Mouse (Mus musculus): ENCODE results near the gene Ugt1a1.

DNA sequence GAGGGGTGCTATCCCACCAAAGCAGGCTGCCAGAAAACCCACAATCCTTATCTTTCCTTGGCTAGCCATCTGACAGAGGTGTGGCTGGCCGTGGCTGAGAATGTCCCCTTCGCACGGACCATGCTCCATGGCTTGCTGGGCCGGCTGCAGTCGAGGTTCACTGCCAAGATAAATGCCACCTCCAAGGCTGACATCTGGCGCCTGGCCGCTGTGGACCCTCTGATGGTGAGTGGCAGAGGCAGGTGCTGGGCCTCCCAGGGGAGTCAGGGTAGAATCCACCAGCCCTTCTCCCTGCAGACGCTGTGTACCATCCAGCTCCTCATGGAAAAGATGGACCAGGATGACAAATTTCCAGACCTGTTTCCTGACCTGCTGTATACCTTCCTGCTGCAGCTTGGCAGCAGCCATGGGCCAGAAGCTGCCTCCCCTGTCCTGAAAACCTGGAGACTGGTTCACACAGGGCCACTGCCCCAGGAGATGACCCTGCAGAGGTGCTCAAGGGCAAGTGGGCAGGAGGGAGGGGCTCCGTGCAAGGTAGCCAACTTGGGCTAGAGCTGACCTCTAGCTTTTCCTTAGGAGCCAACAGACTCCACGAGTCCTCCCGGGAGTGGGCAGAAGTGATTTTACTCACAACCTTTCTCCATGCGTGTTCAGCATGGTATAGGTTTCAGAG lies 43.2 kb downstream of the Ugt1a1 start:
- TF ChIP-seq POLR2A (IDR thresholded peaks at IDR 0.05; ENCODE audit: borderline replicate concordance, control insufficient read depth, low read depth, low read length) (no peak), CTCF (IDR thresholded peaks at IDR 0.05; ENCODE audit: control insufficient read depth, insufficient read depth, low read length) (no peak)
